Mouse (Mus musculus) liver, adult 2 months (tissue): ENCODE results near the gene Cisd2. TPM values are rescaled to one million over a fixed set of nuclear protein-coding genes. Genes with fewer than 3 reads are reported as not detected.

Source experiments
- DNase-seq: peaks from one replicate; pipeline ENCODE4 v3.0.0-alpha.2; 2011; ENCODE audit warnings: low read depth, low spot score; ENCODE audit errors: extremely low read depth
- H3K27ac ChIP-seq: fragments of 200-500 bp; replicated peaks from 2 replicates; pipeline ENCODE4 v1.5.1; 2012; ENCODE audit warnings: low read depth, mild to moderate bottlenecking, control low read depth, inconsistent platforms, low read length; ENCODE audit not compliant: insufficient read depth
- H3K27me3 ChIP-seq: fragments of 200-500 bp; 2 replicates; pipeline ENCODE4 v1.6.1; 2012; ENCODE audit warnings: mild to moderate bottlenecking, moderate library complexity, low read length, inconsistent platforms; ENCODE audit not compliant: control insufficient read depth, insufficient read depth
- H3K36me3 ChIP-seq: fragments of 200-500 bp; 2 replicates; pipeline ENCODE4 v1.6.1; 2012; ENCODE audit warnings: low read length, inconsistent platforms; ENCODE audit not compliant: control insufficient read depth, insufficient read depth
- H3K4me1 ChIP-seq: fragments of 200-500 bp; 2 replicates; pipeline ENCODE4 v1.6.1; 2011; ENCODE audit warnings: low read length; ENCODE audit not compliant: control insufficient read depth, insufficient read depth
- H3K4me3 ChIP-seq: fragments of 200-500 bp; 2 replicates; pipeline ENCODE4 v1.5.1; 2011; ENCODE audit warnings: low read depth, mild to moderate bottlenecking, control low read depth, low read length, moderate library complexity; ENCODE audit not compliant: insufficient read depth
- H3K79me2 ChIP-seq: fragments of 200-500 bp; 2 replicates; pipeline ENCODE4 v1.6.1; 2012; ENCODE audit warnings: inconsistent platforms, mild to moderate bottlenecking, low read length, moderate library complexity; ENCODE audit not compliant: control insufficient read depth, insufficient read depth
- H3K9ac ChIP-seq: fragments of 200-500 bp; 2 replicates; pipeline ENCODE4 v1.6.1; 2012; ENCODE audit warnings: low read depth, mild to moderate bottlenecking, control low read depth, inconsistent platforms, low read length
- CTCF ChIP-seq: fragments of 200-500 bp; IDR thresholded peaks from 2 replicates; pipeline ENCODE4 v1.5.1; 2011; ENCODE audit warnings: low read depth, low read length, control low read depth
- POLR2A ChIP-seq: fragments of 200-500 bp; IDR thresholded peaks from 2 replicates; pipeline ENCODE4 v1.6.1; 2011; ENCODE audit warnings: low read length, control low read depth; ENCODE audit not compliant: insufficient read depth; ENCODE audit errors: extremely low read depth
- WGBS: fragments of 180-500 bp; shearing (Covaris S2); methylation state at CpG from one replicate; pipeline ENCODE4 v1.1.7; 2018; 5-methylcytosine and 5-hydroxymethylcytosine counted together
- polyA plus RNA-seq: library from polyadenylated mRNA; depleted of rRNA; stranded (reverse); fragments of >200 nt; gene quantifications from 2 replicates; pipeline ENCODE4 v1.2.3, GENCODE M21; 2012; rRNA removed
- total RNA-seq: library from RNA; depleted of rRNA; stranded (reverse); fragments of >200 nt; gene quantifications from 2 replicates; pipeline ENCODE4 v1.2.3, GENCODE M21; 2014; rRNA removed

Gene Cisd2
- total and polyA plus RNA-seq, 2 experiments = 17.4 to 19.2 TPM

DNA sequence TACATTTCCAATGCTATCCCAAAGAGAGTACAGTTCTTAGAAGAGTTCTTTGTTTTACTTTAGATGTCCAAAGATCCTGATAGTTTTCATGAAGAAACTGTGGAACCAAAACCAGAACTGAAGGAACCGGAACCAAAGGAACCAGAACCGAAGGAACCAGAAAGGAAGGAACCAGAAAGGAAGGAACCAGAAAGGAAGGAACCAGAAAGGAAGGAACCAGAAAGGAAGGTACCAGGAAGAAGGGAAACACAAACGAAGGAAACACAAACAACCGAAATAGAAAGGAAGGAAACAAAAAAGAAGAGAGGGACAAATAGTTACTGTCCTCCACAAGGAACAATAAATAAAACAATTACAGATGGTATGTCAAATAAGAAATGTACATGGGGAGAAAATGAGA, 66.3 kb downstream of the Cisd2 start:
- H3K4me1 ChIP-seq = no peaks in the 10 kb centered on the region
- no peak for DNase-seq
- WGBS = 74% methylated on average over 4 of the region's 4 CpGs

More for the DNA sequence above, 66.3 kb downstream of the Cisd2 start:
- Histone ChIP-seq H3K79me2 (no peaks in the 10 kb centered on the region), H3K4me3 (no peak overlapping the region), H3K9ac (no peak overlapping the region), H3K27me3 (no peaks in the 10 kb centered on the region), H3K36me3 (no peaks in the 10 kb centered on the region), H3K27ac (no peak overlapping the region)
- TF ChIP-seq CTCF = no peak
- TF ChIP-seq POLR2A = no peak

Other genes with a start within 250 kb of the Cisd2 start
- 0.18 and 0.60 TPM in 2 replicates for gene Cenpe, start 211.4 kb downstream of the Cisd2 start, total RNA-seq
- 0.01 and 0.09 TPM in 2 replicates for gene Cenpe, start 211.4 kb downstream of the Cisd2 start, polyA plus RNA-seq
- gene Bdh2, start 142.7 kb downstream of the Cisd2 start, total RNA-seq = 14.8 and 24.2 TPM in 2 replicates
- 15.2 and 15.9 TPM in 2 replicates for gene Bdh2, start 142.7 kb downstream of the Cisd2 start, polyA plus RNA-seq
- gene Slc9b2, start 116.2 kb downstream of the Cisd2 start, total RNA-seq = 0.20 and 0.28 TPM in 2 replicates
- gene Slc9b2, start 116.2 kb downstream of the Cisd2 start, polyA plus RNA-seq = 0.11 TPM in 1 of 2 replicates, not detected in the other
- gene Slc9b1, start 75.9 kb downstream of the Cisd2 start, total RNA-seq = 0.09 TPM in 1 of 2 replicates, not detected in the other
- not detected in 2 replicates for gene Slc9b1, start 75.9 kb downstream of the Cisd2 start, polyA plus RNA-seq
- gene Ube2d3, start 14.2 kb upstream of the Cisd2 start, total RNA-seq = 230 and 243 TPM in 2 replicates
- 210 and 283 TPM in 2 replicates for gene Ube2d3, start 14.2 kb upstream of the Cisd2 start, polyA plus RNA-seq
- gene Manba, start 61.7 kb upstream of the Cisd2 start, total RNA-seq = 14.2 and 14.7 TPM in 2 replicates
- 3.7 and 3.8 TPM in 2 replicates for gene Manba, start 61.7 kb upstream of the Cisd2 start, polyA plus RNA-seq